Mouse (Mus musculus) MN1 (cell line): ENCODE results near the gene Plekhg1.
A peak's percentile ranks its signal among the peaks of the same experiment; 100 is the strongest.

Source experiments
- DNase-seq: peaks from one replicate; pipeline ENCODE4 v3.0.0-alpha.2; 2016; ENCODE audit warnings: low spot score

Gene Plekhg1

GRCm38 (mm10) chr10:3958591-3958990 is 218.4 kb downstream of the Plekhg1 start:
- DNase-seq, result no peak

GRCm38 (mm10) chr10:3969026-3969425 is 228.9 kb downstream of the Plekhg1 start:
- DNase-seq, result no peak

- DNase-seq, result no peak
These were observed 232.1 kb downstream of the Plekhg1 start for GRCm38 (mm10) chr10:3972237-3972636.

DNA sequence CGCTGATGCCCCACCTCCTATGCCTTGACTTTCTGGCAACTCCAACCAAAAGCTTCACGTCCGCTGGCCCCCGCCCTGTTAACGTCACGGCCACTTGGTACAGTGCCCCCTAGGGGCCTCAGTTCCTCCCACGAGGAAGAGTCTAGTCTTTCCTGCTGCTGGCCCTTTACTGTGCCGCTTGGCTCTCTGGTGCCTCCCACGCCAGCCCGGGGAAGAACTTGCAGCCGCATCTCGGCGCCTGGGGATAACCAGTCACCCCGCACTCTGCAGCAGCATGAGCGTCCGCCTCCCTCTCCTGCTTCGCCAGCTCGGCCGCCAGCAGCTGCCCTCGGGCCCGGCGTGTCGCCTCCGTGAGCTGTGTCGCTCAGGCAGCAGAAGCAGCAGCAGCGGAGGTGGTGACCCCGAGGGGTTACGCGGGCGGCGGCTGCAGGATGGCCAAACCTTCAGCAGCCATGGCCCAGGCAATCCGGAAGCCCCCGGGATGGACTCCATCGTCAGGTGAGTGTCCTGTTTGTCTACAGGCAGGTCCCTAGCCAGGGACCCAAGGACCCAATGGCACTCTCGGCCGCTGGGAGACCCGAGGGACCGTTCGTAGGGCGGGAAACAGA is 232.9 kb downstream of the Plekhg1 start, which contains the start of gene Mthfd1l:
Mthfd1l (plus strand) TSS at position 138 of the 608 bp plus-strand sequence.
- DNase-seq, result peak; percentile 96

GRCm38 (mm10) chr10:3973589-3974070 is 233.5 kb downstream of the Plekhg1 start:
- peak; percentile 96 for DNase-seq

- no peak for DNase-seq
These were observed 234.2 kb downstream of the Plekhg1 start for GRCm38 (mm10) chr10:3974380-3974779.

DNA sequence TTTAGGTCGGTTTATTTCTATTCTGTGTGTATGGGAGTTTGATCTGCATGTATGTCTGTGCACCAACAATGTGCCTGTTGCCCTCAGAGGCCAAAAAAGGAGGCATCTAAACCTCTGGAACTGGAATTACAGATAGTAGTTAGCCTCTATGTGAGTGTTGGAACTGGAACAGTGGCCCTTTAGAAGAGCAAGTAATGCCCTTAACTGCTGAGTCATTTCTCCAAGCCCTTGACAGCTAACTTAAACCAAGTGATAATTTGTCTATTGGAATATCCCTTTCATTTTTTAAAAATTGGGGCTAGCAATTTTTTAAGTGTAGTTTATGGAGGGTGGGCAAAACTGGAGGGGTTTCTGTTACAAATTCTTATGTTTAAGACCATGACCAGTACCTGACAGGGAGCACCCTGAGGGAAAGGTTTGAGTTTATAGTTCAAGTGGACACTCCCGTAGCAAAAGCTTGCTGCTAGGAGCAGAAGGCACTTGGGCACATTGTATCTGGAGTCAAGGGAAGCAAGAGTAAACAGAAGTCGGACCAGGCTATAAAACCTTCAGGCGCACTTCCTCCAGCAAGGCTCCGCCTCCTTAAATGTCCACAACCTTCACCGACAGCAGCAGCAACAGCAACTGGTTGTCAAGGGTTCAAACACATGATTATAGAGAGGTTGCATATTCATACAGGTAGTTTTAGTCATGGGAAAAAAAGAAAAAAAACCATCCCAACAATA is 235.9 kb downstream of the Plekhg1 start:
- DNase-seq, result no peak

DNA sequence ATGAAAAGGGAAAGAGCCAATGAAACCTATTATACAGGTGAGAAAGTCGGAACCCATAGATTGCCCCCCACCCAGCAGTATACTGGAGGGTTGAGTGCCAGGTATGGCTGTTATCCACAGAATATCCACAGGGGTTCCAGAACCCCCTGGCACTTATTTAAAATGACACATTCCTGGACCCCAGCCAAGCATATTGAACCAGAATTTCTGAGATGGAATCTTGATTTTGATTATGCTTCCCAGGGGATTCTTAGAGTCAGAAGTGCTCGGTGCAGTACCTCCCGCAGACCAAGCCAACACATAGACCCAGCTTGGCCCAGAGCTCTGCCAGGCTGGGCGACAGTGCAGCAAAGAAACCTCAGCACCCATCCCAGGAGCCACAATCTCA is 236.5 kb downstream of the Plekhg1 start:
- DNase-seq, result no peak

GRCm38 (mm10) chr10:3978326-3978725 is 238.2 kb downstream of the Plekhg1 start:
- peak; percentile 23 for DNase-seq

- DNase-seq, result no peak
These were observed 238.8 kb downstream of the Plekhg1 start for GRCm38 (mm10) chr10:3978792-3979488.

- DNase-seq, result peak; percentile 24
These were observed 240.1 kb downstream of the Plekhg1 start for GRCm38 (mm10) chr10:3980231-3980630.

DNA sequence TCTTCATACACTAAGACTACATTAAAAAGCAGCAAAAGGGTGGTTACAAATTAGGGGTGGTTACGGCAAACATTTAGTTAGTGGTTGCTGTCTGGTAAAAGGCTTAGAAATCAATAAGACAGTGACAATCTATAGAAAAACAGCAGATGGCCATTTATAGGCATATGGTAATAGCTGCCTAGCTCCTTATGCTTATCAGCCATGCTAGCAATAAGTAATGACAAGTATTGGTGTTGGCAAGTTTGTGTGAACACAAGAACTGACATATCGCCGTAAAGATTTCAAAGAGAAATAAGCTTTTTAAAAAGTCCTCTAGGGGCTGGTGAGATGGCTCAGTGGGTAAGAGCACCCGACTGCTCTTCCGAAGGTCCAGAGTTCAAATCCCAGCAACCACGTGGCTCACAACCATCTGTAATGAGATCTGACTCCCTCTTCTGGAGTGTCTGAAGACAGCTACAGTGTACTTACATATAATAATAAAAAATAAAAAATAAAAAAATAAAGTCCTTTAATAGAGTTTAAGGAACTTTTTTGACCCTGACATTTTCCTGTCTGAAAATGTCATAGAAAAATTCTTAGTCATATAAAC is 250.2 kb downstream of the Plekhg1 start:
- DNase-seq, result no peak

DNA sequence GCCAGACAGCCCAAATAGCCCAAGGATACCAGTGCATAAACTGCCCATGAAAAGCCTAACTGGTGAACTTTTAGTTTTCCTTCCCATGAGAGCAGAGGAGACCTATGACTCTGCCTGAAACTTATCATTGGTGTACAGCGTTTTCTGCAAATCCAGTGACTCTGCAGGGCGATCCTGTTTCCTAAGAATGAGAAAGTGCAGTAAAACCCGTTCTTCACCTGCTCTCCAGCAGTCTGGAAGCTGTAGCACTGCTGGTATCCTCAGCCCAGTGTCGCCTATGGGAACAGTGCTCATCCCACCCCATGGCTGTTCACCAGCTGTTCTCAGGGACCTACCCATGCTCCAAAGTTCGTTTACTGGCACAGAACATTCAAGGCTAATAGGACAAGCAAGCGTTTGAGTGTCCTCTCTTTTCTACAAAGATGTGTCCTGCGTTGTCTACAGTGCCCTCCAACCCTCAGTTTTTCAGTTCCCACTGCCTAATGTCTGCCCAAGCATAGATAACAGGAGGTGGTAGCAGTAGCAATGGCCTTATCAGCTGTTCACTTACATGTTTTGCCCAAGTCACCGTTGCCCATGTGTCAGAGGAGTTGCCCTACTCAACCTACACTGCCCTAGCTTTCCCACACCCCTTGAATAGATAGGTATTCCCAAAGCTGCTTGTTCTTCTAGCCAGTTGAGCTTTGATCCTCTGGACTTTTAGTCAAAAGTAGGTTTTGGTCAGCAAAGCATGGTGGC is 253.4 kb downstream of the Plekhg1 start:
- no peak for DNase-seq

GRCm38 (mm10) chr10:3995277-3995676 is 255.1 kb downstream of the Plekhg1 start:
- DNase-seq, result no peak

- DNase-seq, result peak; percentile 79
These were observed 256.2 kb downstream of the Plekhg1 start for GRCm38 (mm10) chr10:3996170-3996876.

DNA sequence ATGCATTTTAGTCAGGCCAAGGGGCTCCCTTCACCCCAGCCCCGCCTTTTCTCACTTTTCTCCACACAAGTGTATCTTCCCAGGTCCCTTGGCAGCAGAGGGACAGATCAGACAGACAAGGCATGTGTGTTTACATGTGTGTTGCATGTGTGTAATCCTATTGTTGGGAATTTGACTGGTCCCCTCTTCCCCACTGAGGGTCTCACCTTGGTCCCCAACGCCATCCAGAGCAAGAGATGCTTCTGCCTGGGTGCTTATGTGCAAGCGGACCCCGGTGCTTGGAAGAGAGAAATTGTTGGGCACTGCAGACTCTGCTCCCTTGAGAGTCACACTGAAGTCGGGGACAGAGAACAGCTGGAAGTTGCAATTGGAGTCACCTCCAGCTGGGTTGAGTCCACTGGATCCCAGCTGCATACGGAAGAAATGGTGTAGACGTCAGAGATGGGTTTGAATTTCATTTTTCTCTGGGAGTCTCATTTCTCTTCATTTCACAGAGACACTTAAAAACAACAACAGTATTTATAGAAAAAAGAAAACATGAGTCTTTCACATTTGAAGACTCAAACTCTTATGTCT is 257.8 kb downstream of the Plekhg1 start:
- DNase-seq, result no peak

DNA sequence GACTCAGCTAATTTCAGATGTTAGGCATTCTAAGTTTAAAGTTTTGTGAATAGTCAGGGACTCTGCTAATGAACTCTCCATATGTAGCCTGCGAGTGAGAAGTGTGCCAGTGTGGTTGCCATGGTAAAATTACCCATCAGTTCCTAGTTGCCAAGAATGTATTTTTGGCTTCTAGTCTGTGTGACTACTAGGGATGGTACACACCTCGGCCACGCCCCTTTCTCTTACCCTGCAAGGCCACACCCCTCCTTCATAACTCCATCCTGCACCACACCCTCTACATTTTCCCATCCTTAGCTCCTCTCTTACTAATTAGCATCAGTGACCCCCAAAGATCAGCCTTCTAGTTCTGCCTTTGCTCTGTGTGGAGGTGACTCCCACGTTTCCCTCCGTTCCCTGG is 262.5 kb downstream of the Plekhg1 start:
- no peak for DNase-seq

GRCm38 (mm10) chr10:4005191-4005590 is 265.0 kb downstream of the Plekhg1 start:
- DNase-seq, result no peak

DNA sequence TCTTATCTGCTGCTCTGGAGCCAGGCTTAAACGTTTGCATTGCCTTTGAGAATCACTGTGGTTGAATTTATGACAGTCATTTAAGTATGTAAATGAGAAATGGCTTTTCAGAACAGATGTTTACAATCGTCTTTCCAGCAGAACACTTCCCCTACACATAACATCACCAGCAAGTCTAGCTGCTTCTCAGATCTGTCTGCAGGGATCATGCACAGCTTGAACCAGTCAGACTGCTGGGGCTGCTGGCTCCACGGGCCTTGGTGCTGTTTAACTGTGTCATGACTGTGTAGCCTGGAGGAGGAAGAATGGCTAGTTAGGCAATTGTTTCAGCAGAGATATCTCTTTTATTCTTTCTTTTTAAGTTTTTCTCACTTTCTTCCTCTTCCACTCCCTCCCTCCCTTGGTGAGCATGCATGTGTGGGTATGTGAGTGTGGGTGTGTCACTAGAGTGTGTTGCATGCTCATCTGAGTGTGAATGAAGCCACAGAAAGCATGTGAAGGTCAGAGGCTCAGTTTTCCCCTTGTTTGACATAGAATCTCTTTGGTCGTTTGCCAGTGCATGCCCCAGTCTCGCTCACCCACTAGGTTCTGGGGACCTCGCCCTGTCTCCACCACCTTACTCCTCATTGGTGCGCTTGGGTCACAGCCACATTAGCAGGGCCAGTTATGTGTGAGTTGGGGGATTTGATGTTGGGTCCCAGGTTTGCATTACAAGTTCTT is 266.3 kb downstream of the Plekhg1 start:
- no peak for DNase-seq
